Mouse (Mus musculus) adrenal gland, adult 18-20 months (tissue): ENCODE measurements around the gene Fpgs. TPM values are rescaled to one million over a fixed set of nuclear protein-coding genes. Genes with fewer than 3 reads are reported as not detected.

Experiments
- DNase-seq, 2 experiments: peaks; one replicate each; pipeline ENCODE4 v3.0.0; 2021 to 2022; ENCODE audit warnings: low spot score in 2 of 2
- total RNA-seq, 2 experiments: library from RNA; stranded (reverse); gene quantifications; 1 replicate in 1 of 2; 2 replicates in 1 of 2; pipeline ENCODE4 v1.2.3; 2021

Gene Fpgs
- total RNA-seq, 2 experiments from 2014 or later = 8.2 to 10.3 TPM

DNA sequence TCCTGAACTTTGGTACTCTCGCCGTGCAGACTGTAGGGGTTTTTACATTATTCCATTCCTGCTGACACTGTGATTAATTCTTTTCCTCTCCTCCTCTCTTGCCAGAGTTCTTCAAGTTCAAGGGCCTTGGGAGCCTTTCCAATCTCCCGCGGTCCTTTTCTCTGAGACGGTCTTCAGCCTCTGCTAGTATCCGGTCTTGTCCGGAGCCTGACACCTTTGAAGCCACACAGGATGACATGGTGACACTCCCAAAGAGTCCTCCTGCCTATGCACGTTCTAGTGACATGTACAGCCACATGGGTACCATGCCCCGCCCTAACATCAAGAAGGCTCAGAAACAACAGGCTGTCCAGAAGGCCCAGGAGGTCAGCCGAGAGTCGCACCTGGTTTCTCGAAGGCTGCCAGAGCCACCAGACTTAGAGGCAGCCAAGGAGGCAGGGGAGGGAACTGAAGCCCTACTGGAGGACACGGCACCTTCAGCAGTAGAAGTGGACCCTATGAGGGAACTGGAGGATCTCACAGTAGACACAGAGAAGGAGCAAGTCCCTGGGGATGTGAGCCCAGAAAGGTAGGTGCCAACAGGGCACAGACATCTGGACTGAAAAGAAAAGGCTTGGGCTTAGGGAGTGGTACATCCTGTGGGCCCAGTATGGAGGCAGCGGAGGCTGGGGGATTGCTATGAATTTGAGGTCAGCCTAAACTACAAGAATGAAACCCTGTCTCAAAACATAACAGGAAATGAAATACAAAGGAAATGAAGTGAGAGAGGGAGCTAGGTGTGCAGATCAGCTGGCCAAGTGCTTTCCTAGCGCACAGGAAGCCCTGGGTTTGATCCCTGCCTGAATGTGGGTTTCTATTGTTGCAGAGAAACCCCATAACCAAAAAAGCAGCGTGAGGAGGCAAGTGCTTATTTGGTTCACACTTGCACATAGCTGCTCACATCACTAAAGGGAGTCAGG lies 21.2 kb upstream of the Fpgs start:
- DNase-seq = no peak

DNA sequence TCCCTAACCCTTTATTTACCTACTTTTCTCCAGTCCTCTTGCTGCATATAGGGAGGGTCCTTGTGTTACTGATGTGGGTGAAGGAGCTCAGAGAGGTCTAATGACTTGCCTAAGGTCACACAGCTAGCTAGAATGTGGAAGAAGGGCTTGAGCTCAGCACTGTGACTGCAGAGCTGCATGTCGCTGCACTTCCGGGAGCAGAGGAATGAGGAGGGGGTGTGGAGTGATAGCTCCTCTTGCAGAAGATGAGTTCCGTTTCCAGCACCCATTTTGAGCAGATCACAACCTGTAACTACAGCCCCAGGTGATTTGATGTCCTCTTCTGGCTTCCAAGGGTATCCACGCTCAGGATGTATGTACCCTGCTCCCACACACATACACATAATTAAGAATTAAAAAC lies 20.2 kb upstream of the Fpgs start:
- DNase-seq = no peak

DNA sequence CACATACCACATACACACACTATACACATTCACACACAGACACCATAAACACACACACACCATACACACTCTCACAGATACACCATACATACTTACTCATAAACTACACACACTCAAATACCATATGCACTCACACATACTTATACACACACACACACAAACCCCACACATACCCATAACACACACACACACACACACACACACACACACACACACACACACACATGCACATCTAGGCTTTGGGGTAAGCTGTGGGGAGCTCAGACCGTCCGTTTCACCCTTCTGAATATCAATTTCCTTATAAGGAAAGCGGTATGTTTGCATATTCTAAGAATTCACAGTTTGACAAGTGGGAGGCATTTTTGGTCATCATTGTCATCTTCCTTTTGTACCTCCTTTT lies 18.6 kb upstream of the Fpgs start:
- no peak for DNase-seq

DNA sequence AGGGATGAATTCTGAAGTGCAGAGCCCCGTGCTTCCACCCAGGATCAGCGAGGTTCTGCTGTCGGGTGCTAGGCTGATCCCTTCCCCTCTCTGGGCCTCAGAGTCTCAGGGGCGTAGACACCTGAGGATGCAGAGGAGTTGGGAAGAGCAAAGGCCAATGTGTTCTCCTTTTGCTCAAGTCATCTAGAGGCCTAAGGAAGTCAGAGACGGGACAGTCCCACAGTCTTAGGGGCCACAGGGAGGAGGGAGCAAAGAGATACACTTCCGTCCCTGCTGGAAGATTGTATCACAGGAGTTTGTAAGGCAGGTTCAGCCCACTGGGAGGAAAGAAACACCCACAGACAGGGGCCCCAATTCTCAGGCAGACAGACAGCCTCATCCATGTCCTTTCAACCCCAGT lies 18.1 kb upstream of the Fpgs start:
- DNase-seq = no peak

DNA sequence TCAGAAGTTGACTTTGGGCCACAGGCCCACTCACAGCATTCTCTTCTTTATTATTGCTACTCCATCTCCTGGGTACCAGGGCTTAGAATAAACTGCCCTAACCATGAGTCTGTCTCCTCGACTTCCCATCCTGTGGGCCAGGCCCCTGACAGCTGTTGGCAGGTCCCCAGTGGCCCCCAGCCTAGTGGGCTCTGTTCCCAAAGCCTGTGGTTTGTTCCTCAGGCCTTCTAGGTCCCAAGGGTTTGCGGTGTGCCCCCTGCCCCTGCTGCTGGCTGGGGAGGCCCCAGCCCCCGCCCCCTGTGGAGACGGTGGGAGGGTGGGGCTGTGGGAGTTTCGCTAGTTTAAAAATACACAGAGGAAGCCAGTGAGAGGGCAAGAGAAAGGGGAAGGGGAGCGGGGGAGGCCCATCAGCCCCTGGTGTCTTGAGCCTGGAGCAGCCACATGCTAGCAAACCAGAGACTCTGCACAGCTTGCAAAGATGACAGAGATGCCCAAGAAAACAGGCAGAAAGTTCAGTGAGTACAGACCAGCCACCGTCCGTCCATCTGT lies 16.8 kb upstream of the Fpgs start, which contains the start of gene Sh2d3c:
TSS of gene Sh2d3c (plus strand) at position 375 of the 549 bp plus-strand sequence.
- no peak for DNase-seq

DNA sequence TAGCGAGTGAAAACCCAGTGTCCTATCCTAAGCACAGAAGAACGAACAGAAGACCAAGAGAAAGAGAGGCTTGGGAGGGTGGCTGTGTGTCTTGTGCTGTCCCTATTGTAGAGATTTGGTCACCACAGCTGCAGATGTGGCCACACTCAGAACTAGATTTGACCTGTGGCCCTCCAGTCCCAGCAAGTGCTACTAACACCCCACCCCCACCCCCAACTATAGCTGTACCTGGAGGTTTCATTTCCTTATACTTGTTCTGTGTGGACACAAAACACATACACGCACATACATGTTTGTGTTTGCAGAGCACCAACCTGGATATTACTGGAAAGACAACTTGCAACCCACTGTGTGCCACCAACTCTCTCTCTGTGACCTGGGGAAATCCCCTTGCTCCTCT lies 16.1 kb upstream of the Fpgs start:
- DNase-seq = no peak

DNA sequence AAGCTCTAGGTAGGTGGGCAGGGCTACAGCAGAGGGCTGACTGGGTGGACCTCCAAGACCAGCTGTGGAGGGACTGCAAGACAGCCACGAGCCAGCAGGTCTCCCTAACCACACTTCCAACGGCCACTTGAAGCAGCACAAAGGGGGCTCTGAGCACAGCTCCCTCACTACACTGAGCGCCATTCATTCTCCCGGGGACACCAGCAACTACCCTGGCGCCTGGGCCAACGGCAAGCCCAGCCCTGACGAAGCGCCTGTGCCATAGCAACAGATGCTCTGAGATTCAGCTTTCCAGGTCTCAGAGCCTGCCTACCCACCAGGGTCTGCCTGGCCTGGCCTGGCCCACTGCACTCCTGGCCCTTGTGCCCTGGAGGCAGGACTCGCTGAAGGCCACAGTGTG lies 14.8 kb upstream of the Fpgs start:
- no peak for DNase-seq

DNA sequence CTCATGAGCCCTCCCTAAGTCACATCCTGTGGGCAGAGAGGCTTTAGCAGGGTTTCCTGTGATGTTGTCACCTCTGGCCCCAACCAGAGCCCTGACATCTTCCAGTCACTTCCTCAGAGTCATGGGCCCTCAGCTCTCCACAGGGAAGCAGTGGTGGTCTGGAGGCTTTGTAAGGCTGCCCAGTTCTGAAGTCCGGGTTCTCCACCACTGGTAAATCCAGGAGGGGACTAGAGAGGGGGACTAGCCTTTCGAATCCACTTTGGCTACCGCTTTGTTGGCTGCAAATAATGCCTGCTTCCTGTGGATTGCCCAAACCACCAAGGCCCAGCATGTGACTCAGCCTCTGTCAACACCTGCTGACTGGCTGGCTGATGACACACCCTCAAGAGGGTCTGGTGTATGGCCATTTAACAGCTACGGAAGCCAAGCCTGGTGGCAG lies 11.1 kb upstream of the Fpgs start:
- DNase-seq = no peak

DNA sequence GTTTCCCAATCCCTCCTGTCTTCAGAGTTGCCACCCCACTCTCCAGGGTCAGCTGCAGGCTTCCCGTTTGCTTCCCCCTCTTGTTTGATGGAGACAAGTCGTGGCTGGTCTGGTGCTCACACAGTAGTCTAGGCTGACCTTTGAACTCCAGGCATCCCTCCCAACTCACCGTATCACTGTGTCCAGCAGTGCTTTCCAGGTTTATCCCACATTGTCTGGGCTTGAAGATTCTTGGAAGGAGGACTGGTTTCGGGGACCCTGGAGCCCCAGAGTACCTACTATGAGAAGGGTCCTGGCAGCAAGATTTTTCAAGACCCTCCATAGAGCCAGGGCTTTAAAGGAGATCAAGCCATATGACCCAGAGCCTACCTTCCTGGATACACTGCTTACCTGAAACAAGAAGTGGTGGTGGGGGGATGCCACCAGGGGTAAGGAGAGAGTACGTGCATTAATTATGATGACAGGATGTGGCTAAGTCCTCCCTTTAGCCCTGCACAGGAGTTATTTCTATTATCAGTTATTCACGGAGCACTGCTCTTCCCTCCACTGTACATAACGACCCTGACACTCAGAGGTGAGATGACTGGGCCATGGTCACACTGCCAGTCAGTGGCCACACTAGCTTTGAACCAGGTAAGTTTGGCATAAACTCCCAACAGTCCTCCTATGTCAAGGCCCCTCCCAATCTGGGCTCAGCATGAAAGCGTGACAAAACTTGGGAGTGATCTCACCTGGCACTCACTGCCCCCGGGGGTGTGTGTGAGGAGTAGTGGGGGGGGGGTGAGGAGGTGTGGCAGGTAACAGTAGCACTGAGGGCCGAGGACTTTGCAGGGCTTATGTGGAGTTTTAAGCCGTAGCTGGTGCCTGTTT lies 10.4 kb upstream of the Fpgs start:
- DNase-seq = no peak

DNA sequence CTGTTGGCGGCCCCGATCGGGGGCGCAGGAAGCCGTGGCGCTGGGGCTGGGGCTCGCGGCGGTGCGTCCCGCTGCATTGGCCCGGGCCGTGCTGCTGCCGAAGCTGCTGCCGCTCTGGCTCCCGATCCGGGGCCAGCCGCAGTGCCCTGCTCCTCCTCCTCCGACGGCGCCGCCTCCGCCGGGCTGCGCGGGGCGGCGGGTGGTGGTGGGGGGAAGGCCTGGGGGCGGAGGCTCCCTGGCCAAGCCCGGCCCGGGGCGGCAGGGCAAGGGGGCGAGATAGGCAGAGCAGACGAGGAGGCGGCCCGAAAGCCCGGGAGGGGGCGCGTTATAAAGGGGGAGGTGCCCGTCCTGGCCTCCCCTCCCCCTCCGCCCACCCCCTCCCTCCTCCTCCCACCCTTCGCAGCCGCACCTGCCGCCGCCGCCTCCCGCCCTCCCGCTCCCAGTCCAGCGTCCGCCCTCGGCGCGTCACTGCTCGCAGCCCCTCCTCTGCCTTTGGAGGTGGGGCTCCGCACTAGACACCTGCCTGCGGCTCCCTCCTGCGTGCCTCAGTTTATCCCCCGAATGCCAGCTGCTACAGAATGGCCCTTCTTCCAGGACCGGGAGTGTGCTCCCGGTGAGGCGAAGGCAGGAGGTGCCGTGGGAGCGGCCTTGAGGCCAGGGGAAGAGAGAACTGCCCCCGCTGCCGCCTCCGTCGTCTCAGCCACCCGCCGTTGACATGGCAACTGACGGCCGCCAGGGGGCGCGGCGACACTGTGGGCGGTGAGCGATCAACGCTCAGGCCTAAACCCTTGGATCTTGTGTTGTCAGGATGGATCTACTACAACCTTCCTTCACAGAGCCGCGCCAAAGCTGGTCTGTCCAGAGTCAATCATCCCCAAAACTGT lies 9.2 kb upstream of the Fpgs start, which contains the start of gene Cdk9:
TSS of gene Cdk9 (minus strand) at position 143 of the 884 bp plus-strand sequence.
- peak; percentile 94 to 96 for DNase-seq

DNA sequence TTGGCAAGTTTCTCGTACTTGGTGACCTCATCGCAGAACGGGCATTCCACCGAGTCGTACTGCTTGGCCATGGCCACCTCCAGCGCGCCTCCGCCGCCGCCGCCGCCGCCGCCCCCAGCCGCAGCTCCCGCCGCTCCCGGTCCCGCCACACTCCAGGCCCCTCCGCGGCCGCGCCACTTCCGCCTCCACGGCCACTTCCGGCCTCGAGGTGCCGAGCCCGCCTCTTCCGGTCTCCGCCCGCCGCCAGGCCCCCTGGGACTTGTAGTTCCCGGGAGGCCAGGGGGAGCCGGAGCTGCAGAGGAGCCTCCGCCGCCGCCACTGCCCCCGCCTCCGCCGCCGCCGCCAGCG lies 8.6 kb upstream of the Fpgs start:
- peak; percentile 95 to 97 for DNase-seq

DNA sequence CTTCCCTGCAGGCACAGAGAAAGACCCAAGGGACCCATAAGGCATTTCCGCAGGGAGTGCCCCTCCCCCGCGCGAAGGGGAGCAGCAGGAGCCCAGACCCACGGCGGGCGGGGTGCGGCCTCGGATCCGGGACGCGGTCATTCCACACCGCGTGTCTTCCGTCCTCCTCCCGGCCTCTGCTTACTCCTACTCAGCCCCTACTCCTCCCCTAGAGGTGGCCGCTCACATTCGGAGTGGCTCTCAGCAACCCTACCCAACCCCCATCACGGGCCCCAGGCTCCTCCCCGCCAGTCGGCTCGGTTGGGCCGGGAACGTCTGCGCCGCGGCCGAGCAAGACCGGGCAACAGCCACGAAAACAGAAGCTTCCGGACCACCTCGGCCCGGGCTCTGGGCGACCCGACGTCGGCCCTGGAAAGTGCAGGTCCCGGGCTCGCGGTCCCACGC lies 8.2 kb upstream of the Fpgs start:
- peak; percentile 62 to 65 for DNase-seq

DNA sequence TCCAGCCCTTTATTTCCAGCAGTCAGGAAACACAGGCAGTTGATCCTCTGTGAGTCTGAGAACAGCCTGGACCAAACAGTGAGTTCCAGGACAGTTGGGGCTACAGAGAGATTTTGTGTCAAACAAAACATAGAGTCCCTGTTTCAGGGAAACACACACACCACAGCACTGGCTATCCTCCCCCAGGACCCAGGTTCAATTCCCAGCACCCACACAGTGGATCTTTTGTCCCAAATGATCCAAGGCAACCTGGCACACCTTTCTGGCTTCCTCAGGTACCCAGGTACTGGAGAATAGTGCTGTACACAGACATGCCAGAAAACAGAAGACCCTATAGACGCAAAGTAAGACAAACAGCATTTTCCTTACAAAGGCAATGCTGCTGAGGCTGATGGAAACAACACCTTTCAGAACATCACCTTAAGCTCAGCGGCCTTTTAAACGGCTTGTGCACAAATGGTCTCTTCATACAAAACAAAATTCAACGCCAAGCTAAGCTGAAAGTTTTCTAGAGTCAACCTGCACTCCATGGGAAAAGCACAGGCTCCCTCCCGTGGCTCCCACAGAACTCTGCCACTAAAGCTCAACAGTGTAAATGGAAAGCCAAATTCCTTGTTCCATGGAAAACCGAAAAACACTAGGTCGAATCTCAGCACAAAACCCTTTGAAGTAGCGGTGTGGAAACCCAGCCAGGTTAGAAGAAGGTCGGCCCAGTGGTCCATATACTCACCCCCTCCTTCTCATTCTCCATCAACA lies 7.5 kb upstream of the Fpgs start:
- DNase-seq = no peak

DNA sequence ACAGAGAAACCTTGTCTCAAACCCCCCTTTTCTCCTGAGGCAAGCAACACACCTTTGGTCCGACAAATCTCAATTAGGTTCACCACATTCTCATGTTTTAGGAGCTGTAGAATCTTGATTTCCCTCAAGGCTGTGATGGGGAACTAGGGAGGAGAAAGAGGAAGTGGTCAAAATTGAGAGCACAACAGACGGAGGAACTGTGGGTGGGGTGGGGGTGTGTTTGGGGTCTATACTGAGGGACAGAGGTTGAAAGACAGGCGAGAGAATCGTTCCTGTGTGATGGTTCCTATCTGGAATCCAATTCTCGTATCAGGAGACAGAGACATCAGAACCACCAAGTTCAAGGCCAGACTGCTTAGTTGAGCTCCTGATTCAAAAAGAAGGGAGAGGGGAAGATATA lies 6.5 kb upstream of the Fpgs start:
- no peak for DNase-seq

DNA sequence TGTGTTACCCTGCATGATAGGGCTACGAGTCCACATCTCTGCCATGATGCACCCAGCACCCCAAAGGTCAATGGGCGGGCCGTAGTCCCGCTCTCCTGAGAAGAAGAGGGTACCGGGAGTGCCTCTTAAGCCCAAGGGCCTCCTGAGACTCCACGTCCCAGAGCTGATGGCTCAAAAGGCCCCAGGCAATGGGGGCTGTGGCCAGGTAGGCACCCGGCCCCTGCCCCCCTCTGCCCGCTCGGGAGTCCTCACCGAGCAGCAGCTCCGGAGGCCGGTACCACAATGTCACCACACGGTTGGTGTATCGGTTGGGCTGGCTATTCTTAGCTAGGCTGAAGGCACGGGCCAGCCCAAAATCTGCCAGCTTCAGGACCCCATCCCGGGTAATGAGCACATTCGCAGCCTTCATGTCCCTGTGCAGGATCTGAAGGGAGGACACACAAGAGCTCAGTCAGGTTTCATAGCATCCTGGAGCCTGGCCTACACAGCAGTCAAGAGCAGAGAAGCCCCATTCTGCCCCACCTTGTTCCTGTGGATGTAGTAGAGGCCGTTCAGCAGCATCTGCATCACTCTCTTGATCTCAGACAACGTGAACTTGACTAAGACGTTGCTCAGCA lies 5.7 kb upstream of the Fpgs start:
- no peak for DNase-seq

DNA sequence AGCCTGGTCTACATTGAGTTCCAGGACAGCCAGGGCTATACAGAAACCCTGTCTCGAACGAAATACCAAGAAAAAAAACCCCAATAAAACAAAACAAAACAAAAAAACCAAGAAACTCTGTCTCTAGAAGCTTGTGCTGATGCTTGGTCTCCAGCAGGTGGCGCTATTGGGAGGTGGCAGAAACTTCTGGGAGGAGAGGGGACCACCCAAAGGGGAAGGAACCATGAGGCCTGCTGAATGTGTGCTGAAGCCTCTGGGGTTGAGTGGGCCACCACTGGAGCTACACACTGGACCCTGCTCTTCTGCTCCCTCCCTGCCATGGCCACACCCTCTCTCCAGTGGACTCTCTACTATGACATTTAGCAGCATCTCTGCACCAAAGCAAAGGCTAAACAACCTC lies 4.7 kb upstream of the Fpgs start:
- peak; percentile 48 to 66 for DNase-seq

DNA sequence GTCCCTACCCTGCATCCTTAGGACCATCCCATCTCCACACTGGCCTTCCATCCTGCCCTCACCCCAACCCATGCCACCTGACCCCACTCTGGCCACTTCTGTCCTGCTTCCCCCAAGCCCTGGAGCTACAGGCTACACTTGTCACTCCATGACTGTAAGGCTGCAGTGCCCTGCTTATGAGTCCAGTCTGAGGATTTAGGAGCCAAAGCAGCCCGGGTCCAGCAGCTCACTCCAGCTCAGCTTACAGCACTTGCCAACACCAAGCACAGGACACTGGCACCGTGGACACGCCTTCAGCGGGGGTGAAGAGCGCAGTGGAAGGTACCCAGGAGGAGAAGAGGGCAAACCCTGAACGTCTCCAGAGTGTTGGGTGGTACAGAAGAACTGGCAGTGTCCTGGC lies 3.0 kb upstream of the Fpgs start:
- DNase-seq = no peak

DNA sequence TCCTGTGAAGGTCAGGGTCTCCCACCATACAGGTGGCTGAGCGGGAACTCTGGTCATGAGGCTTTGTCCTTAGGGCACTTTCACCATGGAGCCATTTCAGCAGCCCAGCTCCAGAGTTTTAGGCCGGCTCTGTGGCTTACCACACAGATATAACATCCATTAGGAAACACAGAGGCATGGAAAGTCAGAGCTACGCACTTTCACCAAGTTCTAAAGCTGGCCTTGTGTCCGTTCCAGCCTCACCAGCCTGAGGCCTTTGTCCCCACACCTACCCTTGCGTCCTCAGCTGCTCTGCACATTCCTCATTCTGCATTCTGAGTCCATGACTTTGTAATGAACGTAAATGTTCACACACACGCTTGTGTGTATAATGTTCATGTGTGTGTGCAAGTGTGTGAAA lies 1.1 kb upstream of the Fpgs start:
- DNase-seq = no peak

DNA sequence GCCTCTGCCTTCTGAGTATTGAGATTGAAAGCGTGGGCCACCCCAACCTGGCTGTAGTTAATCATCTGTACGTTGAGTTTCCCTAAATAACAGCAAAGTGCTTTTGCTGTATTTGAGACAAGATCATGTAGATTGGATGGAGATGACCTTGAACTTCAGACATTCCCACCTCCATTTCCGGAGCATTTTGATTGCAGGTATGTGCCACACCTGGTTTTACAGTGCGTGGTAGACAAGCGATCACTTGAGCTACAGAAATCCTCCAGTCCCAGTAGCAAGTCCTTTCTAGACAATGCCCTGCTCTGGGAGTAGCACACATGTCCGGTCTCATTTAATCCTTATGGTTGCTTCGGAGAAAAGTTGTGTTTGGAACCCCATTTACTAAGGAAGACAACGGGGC lies 899 bp downstream of the Fpgs start:
- no peak for DNase-seq
